Mouse (Mus musculus) adrenal gland, postnatal 10 days (tissue): ENCODE measurements around the gene 3110009E18Rik. TPM values are rescaled to one million over a fixed set of nuclear protein-coding genes. Genes with fewer than 3 reads are reported as not detected.

Experiments used
- DNase-seq: peaks from one replicate; pipeline ENCODE4 v3.0.0; 2021; ENCODE audit warnings: mixed read lengths
- total RNA-seq, 2 experiments: library from RNA; stranded (reverse); gene quantifications; 2 replicates each; pipeline ENCODE4 v1.2.3; 2021

The 3110009E18Rik gene
- total RNA-seq, 2 experiments from 2014 or later = 9.9 to 12.4 TPM

DNA sequence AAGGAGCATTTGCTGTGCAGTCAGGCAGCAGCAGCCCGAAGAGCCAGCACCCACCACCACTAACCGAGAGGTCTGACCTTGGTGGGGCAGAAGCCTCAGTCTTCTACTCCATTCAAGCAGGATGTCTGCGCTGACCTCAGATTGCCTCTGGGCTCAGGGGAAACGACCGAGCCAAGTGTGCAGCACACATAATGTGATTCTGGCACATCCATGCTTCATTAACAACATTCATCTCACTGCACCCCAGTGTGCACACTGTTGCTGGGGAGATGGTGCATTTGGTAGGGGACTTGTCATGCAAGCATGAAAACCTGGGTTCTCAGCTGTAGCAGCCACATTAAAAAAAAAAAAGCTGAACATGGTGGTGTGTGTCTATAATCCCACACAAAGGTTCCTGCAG lies 75.0 kb downstream of the 3110009E18Rik start:
- peak; percentile 20 for DNase-seq

DNA sequence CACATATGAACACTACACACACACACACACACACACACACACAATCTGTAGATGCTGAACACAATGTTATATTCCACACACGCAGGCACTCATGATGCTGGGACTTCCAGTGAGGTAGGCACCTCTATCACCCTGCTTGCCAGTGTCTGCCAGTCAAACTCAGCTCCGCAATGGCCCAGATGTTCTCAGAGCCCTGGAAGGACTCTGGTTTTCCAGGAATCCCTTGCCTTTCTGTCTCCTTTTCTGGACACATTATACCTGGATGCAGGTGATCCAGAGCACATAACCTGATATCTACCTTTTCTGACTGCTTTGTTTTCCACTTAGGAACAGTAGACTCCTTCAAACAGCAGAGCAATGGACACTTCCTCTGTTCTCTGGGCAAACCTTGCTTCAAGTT lies 75.7 kb downstream of the 3110009E18Rik start:
- no peak for DNase-seq

DNA sequence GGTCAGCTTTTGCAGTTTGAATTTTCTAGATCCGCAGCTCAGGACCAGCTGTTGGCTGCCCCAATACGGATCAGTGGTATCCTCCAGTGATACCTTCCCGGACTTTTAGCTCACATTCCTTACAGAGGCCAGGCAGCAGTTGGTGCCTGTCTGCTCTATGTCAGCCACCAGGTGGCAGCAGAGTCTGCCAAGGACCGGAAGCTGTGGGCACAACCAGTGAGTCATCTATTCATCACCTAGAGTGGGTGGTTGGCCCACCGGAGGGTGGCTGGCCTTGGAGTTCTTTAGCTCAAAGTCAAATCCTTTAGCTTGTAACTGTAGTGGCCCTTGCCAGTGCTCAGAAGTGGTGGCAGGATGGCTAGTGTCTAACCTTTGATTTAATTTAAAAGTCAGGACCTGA lies 76.2 kb downstream of the 3110009E18Rik start:
- peak; percentile 89 for DNase-seq

DNA sequence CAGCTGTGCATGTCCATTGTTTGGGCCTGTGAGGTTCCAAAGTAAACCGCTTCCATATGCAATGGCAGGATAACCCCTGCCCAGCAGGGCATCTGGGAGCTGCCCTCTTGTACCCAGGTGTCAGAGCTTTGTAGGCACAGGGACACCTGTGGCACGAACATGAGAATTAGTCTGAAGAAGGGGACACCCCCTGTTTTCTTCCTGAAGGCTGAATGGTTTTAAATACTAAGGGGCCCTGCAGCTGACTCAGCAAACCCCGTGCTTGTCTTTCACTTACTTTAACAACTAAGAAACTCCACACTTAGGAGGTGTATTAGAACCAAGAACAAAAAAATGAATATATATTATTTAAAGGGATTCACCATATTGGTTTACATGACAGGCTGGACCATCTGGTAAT lies 77.2 kb downstream of the 3110009E18Rik start:
- DNase-seq = no peak

- no peak for DNase-seq
Measured at GRCm38 (mm10) chr1:120198942-120199341, 78.0 kb downstream of the 3110009E18Rik start.

- DNase-seq = no peak
Measured at GRCm38 (mm10) chr1:120202542-120202941, 81.6 kb downstream of the 3110009E18Rik start.

GRCm38 (mm10) chr1:120203836-120204235 lies 82.8 kb downstream of the 3110009E18Rik start:
- peak; percentile 41 for DNase-seq

- DNase-seq = no peak
Measured at GRCm38 (mm10) chr1:120204834-120205233, 83.8 kb downstream of the 3110009E18Rik start.

- DNase-seq = peak; percentile 31
Measured at GRCm38 (mm10) chr1:120207568-120207967, 86.6 kb downstream of the 3110009E18Rik start.

DNA sequence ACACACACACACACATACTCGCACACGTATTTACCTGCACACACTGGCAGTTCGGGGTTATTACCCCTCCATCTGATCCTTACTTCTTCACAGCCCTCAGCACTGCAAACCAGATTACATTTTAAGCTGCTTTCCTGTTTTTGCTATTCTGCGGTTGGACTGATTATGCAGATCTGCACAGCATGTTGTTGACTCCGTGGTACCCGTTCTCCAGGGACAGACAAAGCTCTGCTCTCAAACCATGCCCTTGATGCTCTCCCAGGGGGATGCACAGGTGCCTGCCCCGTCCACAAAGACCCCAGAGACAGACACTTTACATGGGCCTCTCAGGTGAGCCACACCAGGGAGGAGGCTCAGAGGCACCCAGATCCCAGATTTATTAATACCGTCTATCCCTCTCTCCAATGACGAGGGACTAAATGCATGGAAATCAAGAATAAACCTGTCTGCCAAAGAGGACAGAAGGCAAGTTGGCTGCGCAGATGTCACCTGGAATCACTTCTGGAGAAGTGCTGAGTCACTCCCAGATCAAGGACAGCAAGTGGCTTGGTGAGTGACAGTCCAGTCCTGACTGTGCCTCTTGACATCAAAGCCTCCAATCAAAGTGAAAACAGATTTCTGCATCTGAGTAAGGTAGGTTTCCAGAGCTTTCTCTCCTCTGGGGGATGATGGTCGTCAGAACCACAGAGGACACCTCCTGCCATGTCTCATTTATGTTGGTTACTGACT lies 87.7 kb downstream of the 3110009E18Rik start:
- DNase-seq = peak; percentile 29

DNA sequence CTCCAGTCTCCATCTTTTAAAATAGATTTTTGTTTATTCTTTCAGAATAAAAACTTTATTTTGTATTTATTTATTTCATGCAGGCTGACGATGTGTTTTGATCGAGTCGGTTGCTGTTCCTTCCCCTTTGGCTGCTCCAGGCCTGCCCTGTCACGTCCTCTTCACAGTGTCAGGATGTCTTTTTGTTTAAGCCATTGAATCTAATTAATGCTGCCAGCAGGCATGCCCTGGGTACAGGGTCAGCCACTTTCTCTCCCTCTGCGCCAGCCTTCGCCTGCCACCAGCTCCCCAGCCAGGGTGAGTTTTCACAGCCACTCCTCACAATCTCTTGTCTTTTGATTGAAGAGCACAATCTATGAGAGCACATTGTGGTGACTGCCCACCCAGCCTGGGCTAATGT lies 99.9 kb downstream of the 3110009E18Rik start:
- DNase-seq = no peak

DNA sequence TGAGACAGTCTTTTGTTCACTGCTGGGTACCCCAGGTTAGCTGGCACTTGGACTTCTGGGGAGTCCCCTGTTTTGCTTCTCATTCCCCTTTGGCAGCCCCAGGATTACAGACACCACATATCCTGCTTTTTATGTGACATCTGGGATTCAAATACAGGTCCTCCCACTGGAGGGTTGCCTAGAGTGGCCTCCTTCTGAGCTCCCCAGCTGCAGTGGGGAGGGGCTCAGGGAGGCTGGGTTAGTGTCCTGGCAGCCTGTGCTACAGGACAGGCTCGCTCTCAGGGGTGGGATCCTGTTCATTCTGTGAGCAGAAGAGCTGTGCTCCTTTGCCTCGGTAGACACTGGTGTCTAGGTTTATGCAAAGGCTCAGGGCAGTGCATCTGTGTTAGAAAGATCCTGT lies 100.3 kb downstream of the 3110009E18Rik start:
- DNase-seq = no peak

- DNase-seq = no peak
Measured at GRCm38 (mm10) chr1:120223613-120224012, 102.6 kb downstream of the 3110009E18Rik start.

GRCm38 (mm10) chr1:120229723-120230471 lies 108.9 kb downstream of the 3110009E18Rik start:
- DNase-seq = no peak

- peak; percentile 62 for DNase-seq
Measured at GRCm38 (mm10) chr1:120231334-120231733, 110.3 kb downstream of the 3110009E18Rik start.

- no peak for DNase-seq
Measured at GRCm38 (mm10) chr1:120232170-120232569, 111.2 kb downstream of the 3110009E18Rik start.

GRCm38 (mm10) chr1:120235631-120236215 lies 114.7 kb downstream of the 3110009E18Rik start:
- no peak for DNase-seq

DNA sequence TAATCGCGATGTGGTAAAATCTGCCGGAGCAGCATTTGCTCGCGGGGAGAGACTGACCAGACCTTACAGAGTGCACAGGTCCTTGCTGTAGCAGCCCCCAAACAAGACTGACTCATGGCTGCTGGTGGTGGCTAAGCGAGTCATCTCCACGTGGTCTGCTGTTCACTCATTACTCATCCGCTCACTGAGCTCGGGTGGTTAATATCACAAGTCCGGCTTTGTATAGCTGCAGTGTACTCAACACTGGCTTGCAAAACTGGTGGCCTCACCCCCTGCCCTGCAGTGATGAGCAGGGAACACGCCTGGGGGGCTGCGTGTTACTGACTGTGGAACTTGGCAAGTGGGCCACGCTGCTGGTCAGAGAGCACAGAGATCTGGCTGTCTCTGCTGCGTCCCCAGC lies 115.4 kb downstream of the 3110009E18Rik start:
- DNase-seq = peak; percentile 33

- DNase-seq = no peak
Measured at GRCm38 (mm10) chr1:120237068-120237467, 116.1 kb downstream of the 3110009E18Rik start.
